Mouse (Mus musculus): Measurements from ENCODE around the gene Mrtfa. TPM values are rescaled to one million over a fixed set of nuclear protein-coding genes. Genes with fewer than 3 reads are reported as not detected.

Mrtfa gene
- polyA plus RNA-seq, 1 experiment from 2014 or later: 21.8 TPM

- no peak overlapping the region for H3K4me3 ChIP-seq (ENCODE audit: low read depth, low read length)
- H3K9me3 ChIP-seq (ENCODE audit: control insufficient read depth, low read length): no peaks in the 10 kb centered on the region
- H3K4me1 ChIP-seq (ENCODE audit: control insufficient read depth, insufficient read depth, low read length): no peaks in the 10 kb centered on the region
- DNase-seq (ENCODE audit: low spot score, missing footprints) (no peak), ATAC-seq (ENCODE audit: low FRiP score) (no peak)
- H3K36me3 ChIP-seq (ENCODE audit: control insufficient read depth, insufficient read depth, low read length): no peaks in the 10 kb centered on the region
- WGBS: 79% methylated on average over 2 of the region's 2 CpGs
- no peak overlapping the region for H3K4me2 ChIP-seq
- no peaks in the 10 kb centered on the region for H3K27me3 ChIP-seq (ENCODE audit: control insufficient read depth, insufficient read depth, low read length)
- no peak overlapping the region for H3K27ac ChIP-seq (ENCODE audit: low read depth, low read length)
- no peak overlapping the region for H3K9ac ChIP-seq (ENCODE audit: low read length)
Observed at GRCm38 (mm10) chr15:81156453-81156852, 34.1 kb downstream of the Mrtfa start.

GRCm38 (mm10) chr15:81155845-81156244, 34.7 kb downstream of the Mrtfa start:
- Histone ChIP-seq H3K4me2 (no peak overlapping the region), H3K27me3 (ENCODE audit: control insufficient read depth, insufficient read depth, low read length) (no peaks in the 10 kb centered on the region), H3K9me3 (ENCODE audit: control insufficient read depth, low read length) (no peaks in the 10 kb centered on the region), H3K4me3 (ENCODE audit: low read depth, low read length) (no peak overlapping the region), H3K27ac (ENCODE audit: low read depth, low read length) (no peak overlapping the region), H3K36me3 (ENCODE audit: control insufficient read depth, insufficient read depth, low read length) (no peaks in the 10 kb centered on the region), H3K9ac (ENCODE audit: low read length) (no peak overlapping the region), H3K4me1 (ENCODE audit: control insufficient read depth, insufficient read depth, low read length) (no peaks in the 10 kb centered on the region)
- ATAC-seq (ENCODE audit: low FRiP score) (no peak), DNase-seq (ENCODE audit: low spot score, missing footprints) (no peak)
- WGBS: 97% methylated on average over 3 of the region's 3 CpGs

GRCm38 (mm10) chr15:81154846-81155624, 35.5 kb downstream of the Mrtfa start:
- H3K27ac ChIP-seq (ENCODE audit: low read depth, low read length): no peak overlapping the region
- no peak overlapping the region for H3K9ac ChIP-seq (ENCODE audit: low read length)
- DNase-seq (ENCODE audit: low spot score, missing footprints) (no peak), ATAC-seq (ENCODE audit: low FRiP score) (no peak)
- WGBS: 91% methylated on average over 2 of the region's 2 CpGs
- H3K4me1 ChIP-seq (ENCODE audit: control insufficient read depth, insufficient read depth, low read length): no peaks in the 10 kb centered on the region
- H3K4me2 ChIP-seq: no peak overlapping the region
- H3K4me3 ChIP-seq (ENCODE audit: low read depth, low read length): no peak overlapping the region
- H3K36me3 ChIP-seq (ENCODE audit: control insufficient read depth, insufficient read depth, low read length): no peaks in the 10 kb centered on the region
- H3K9me3 ChIP-seq (ENCODE audit: control insufficient read depth, low read length): no peaks in the 10 kb centered on the region
- H3K27me3 ChIP-seq (ENCODE audit: control insufficient read depth, insufficient read depth, low read length): no peaks in the 10 kb centered on the region

GRCm38 (mm10) chr15:81141956-81142576, 48.5 kb downstream of the Mrtfa start:
- Histone ChIP-seq H3K27me3 (ENCODE audit: control insufficient read depth, insufficient read depth, low read length) (no peaks in the 10 kb centered on the region), H3K36me3 (ENCODE audit: control insufficient read depth, insufficient read depth, low read length) (no peaks in the 10 kb centered on the region), H3K4me1 (ENCODE audit: control insufficient read depth, insufficient read depth, low read length) (peaks cover 7% of the 10 kb centered on the region; the same call in 1 of the 2 replicates), H3K4me2 (no peak overlapping the region), H3K9me3 (ENCODE audit: control insufficient read depth, low read length) (no peaks in the 10 kb centered on the region), H3K4me3 (ENCODE audit: low read depth, low read length) (no peak overlapping the region), H3K9ac (ENCODE audit: low read length) (no peak overlapping the region), H3K27ac (ENCODE audit: low read depth, low read length) (no peak overlapping the region)
- WGBS: 80% methylated on average over 11 of the region's 11 CpGs
- DNase-seq (ENCODE audit: low spot score, missing footprints) (no peak), ATAC-seq (ENCODE audit: low FRiP score) (no peak)

- ATAC-seq (ENCODE audit: low FRiP score) (no peak), DNase-seq (ENCODE audit: low spot score, missing footprints) (no peak)
Observed at GRCm38 (mm10) chr15:81140004-81140403, 50.6 kb downstream of the Mrtfa start.

GRCm38 (mm10) chr15:81137298-81137697, 53.3 kb downstream of the Mrtfa start:
- no peak overlapping the region for H3K9ac ChIP-seq (ENCODE audit: low read length)
- H3K4me2 ChIP-seq: no peak overlapping the region
- H3K36me3 ChIP-seq (ENCODE audit: control insufficient read depth, insufficient read depth, low read length): no peaks in the 10 kb centered on the region
- H3K4me1 ChIP-seq (ENCODE audit: control insufficient read depth, insufficient read depth, low read length): peaks cover 2% of the 10 kb centered on the region; the same call in 1 of the 2 replicates
- no peak overlapping the region for H3K27ac ChIP-seq (ENCODE audit: low read depth, low read length)
- H3K9me3 ChIP-seq (ENCODE audit: control insufficient read depth, low read length): no peaks in the 10 kb centered on the region
- WGBS: 28% methylated on average over 6 of the region's 6 CpGs
- DNase-seq (ENCODE audit: low spot score, missing footprints): no peak
- no peak overlapping the region for H3K4me3 ChIP-seq (ENCODE audit: low read depth, low read length)
- ATAC-seq (ENCODE audit: low FRiP score): no peak
- H3K27me3 ChIP-seq (ENCODE audit: control insufficient read depth, insufficient read depth, low read length): no peaks in the 10 kb centered on the region

More at GRCm38 (mm10) chr15:81140004-81140403, 50.6 kb downstream of the Mrtfa start:
- Histone ChIP-seq H3K9ac (ENCODE audit: low read length) (no peak overlapping the region), H3K4me3 (ENCODE audit: low read depth, low read length) (no peak overlapping the region), H3K9me3 (ENCODE audit: control insufficient read depth, low read length) (no peaks in the 10 kb centered on the region), H3K36me3 (ENCODE audit: control insufficient read depth, insufficient read depth, low read length) (no peaks in the 10 kb centered on the region), H3K27me3 (ENCODE audit: control insufficient read depth, insufficient read depth, low read length) (no peaks in the 10 kb centered on the region), H3K4me2 (no peak overlapping the region), H3K27ac (ENCODE audit: low read depth, low read length) (no peak overlapping the region), H3K4me1 (ENCODE audit: control insufficient read depth, insufficient read depth, low read length) (peaks cover 7% of the 10 kb centered on the region; the same call in 1 of the 2 replicates)
- 84% methylated on average over 5 of the region's 5 CpGs for WGBS

GRCm38 (mm10) chr15:81133781-81134180, 56.8 kb downstream of the Mrtfa start:
- DNase-seq (ENCODE audit: low spot score, missing footprints): no peak
- Histone ChIP-seq H3K4me3 (ENCODE audit: low read depth, low read length) (no peak overlapping the region), H3K4me1 (ENCODE audit: control insufficient read depth, insufficient read depth, low read length) (no peaks in the 10 kb centered on the region), H3K4me2 (no peak overlapping the region), H3K27ac (ENCODE audit: low read depth, low read length) (no peak overlapping the region), H3K9ac (ENCODE audit: low read length) (no peak overlapping the region), H3K36me3 (ENCODE audit: control insufficient read depth, insufficient read depth, low read length) (no peaks in the 10 kb centered on the region), H3K27me3 (ENCODE audit: control insufficient read depth, insufficient read depth, low read length) (no peaks in the 10 kb centered on the region), H3K9me3 (ENCODE audit: control insufficient read depth, low read length) (no peaks in the 10 kb centered on the region)
- 80% methylated on average over 2 of the region's 2 CpGs for WGBS
- no peak for ATAC-seq (ENCODE audit: low FRiP score)

GRCm38 (mm10) chr15:81131152-81131551, 59.4 kb downstream of the Mrtfa start:
- DNase-seq (ENCODE audit: low spot score, missing footprints) (no peak), ATAC-seq (ENCODE audit: low FRiP score) (no peak)
- Histone ChIP-seq H3K27ac (ENCODE audit: low read depth, low read length) (no peak overlapping the region), H3K4me1 (ENCODE audit: control insufficient read depth, insufficient read depth, low read length) (no peaks in the 10 kb centered on the region), H3K9ac (ENCODE audit: low read length) (no peak overlapping the region), H3K4me3 (ENCODE audit: low read depth, low read length) (no peak overlapping the region), H3K9me3 (ENCODE audit: control insufficient read depth, low read length) (no peaks in the 10 kb centered on the region), H3K4me2 (no peak overlapping the region), H3K27me3 (ENCODE audit: control insufficient read depth, insufficient read depth, low read length) (no peaks in the 10 kb centered on the region), H3K36me3 (ENCODE audit: control insufficient read depth, insufficient read depth, low read length) (no peaks in the 10 kb centered on the region)
- WGBS: 90% methylated on average over 5 of the region's 5 CpGs

- Histone ChIP-seq H3K4me3 (ENCODE audit: low read depth, low read length) (no peak overlapping the region), H3K4me2 (no peak overlapping the region), H3K9ac (ENCODE audit: low read length) (no peak overlapping the region), H3K27me3 (ENCODE audit: control insufficient read depth, insufficient read depth, low read length) (no peaks in the 10 kb centered on the region), H3K27ac (ENCODE audit: low read depth, low read length) (no peak overlapping the region), H3K9me3 (ENCODE audit: control insufficient read depth, low read length) (no peaks in the 10 kb centered on the region), H3K4me1 (ENCODE audit: control insufficient read depth, insufficient read depth, low read length) (no peaks in the 10 kb centered on the region), H3K36me3 (ENCODE audit: control insufficient read depth, insufficient read depth, low read length) (no peaks in the 10 kb centered on the region)
- DNase-seq (ENCODE audit: low spot score, missing footprints) (no peak), ATAC-seq (ENCODE audit: low FRiP score) (no peak)
- WGBS: 90% methylated on average over 8 of the region's 8 CpGs
Observed at GRCm38 (mm10) chr15:81129970-81130369, 60.6 kb downstream of the Mrtfa start.
